Mouse (Mus musculus): ENCODE measurements around the gene Slc24a5. TPM values are rescaled to one million over a fixed set of nuclear protein-coding genes. Genes with fewer than 3 reads are reported as not detected.

The Slc24a5 gene
- polyA plus RNA-seq, 1 experiment from 2014 or later = 8.5 TPM

DNA sequence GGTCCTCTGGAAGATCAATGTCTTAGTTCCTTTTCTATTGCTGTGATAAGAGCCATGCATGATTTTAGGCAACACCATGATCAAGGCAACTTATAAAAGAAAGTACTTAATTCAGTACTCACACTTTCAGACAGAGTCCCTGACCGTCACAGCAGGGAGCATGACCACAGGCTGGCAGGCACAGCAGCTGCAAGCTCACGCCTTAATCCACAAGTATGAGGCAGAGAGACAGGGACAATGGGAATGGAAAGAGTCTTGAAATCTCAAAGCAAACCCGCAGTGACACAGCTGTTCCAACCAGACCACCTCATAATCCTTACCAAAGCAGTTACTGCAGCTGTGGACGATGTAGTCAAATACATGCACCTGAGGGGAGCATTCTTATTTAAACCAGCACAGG is 66.2 kb downstream of the Slc24a5 start:
- no peak for ATAC-seq
- Histone ChIP-seq H3K4me2 (ENCODE audit: low read depth, low read length) (no peak overlapping the region), H3K9ac (replicated peaks) (no peak overlapping the region), H3K4me3 (ENCODE audit: low read depth, low read length) (no peak overlapping the region), H3K9me3 (ENCODE audit: low read length) (no peaks in the 10 kb centered on the region), H3K27me3 (ENCODE audit: insufficient read depth, low read length) (peaks cover 4% of the 10 kb centered on the region; the same call in 1 of the 2 replicates), H3K27ac (ENCODE audit: low read depth) (no peak overlapping the region), H3K36me3 (replicated peaks; ENCODE audit: insufficient read depth, low read length) (no peaks in the 10 kb centered on the region), H3K4me1 (ENCODE audit: insufficient read depth) (peaks cover 10% of the 10 kb centered on the region; the same call in 1 of the 2 replicates)
- TF ChIP-seq EP300 (IDR thresholded peaks at IDR 0.05; ENCODE audit: low read depth) = no peak
- TF ChIP-seq CTCF (IDR thresholded peaks at IDR 0.05; ENCODE audit: low read depth) = no peak
- DNase-seq = no peak
- 39% methylated on average over 4 of the region's 4 CpGs for WGBS (ENCODE audit: insufficient replicate concordance)

DNA sequence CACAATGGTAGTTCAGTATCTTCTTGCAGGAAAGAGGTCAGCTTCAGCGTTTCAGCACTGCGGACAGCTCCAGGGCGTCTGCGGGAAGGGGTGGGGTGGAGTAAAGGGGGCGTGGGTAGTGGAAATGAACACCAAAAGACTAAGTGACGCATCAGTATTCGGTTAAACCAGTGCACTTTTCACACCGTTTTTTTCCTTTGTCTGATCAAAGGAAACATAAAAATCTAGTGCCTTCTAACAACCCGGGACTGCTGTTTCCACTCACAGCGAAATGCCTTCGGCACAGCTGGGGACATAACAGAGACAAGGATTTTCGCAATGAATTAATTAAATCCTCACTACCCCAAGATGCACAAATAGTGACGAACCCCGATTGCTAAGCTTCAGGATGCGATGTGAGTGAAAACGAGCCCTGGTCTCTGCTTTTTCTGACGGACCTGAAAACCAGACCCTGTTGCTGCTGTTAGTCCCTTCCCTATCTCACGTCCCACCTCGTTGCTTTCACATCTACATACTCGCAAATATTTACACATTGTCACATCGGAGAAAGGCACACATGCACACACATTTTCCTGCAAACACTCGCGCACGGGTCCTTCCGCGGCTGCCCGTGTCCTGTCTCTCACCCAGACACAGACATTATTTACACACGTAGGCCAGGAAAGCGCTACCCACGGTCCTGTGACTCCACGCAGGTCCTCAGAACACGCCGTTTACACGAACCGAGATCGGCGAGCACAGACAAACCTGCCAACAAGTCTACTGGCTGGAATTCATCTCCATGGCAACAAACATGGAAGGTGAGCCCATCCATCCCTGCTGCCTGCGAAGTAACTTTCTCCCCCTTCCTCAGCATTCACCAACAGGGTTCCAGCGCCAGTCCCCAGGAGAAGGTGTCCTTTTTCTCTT is 68.2 kb downstream of the Slc24a5 start, which contains the start of gene Ctxn2:
Gene Ctxn2, plus strand, starts transcription at position 790 of the 909 bp plus-strand sequence.
- peak within 1 kb of the TSS; percentile 19; the same call in 1 of the 2 replicates for H3K4me3 ChIP-seq (ENCODE audit: low read depth, low read length)
- no peaks in the 10 kb centered on the region for H3K36me3 ChIP-seq (replicated peaks; ENCODE audit: insufficient read depth, low read length)
- no peak within 1 kb of the TSS for H3K27ac ChIP-seq (ENCODE audit: low read depth)
- H3K9ac ChIP-seq (replicated peaks) = no peak within 1 kb of the TSS
- H3K4me1 ChIP-seq (ENCODE audit: insufficient read depth) = peaks cover 10% of the 10 kb centered on the region; the same call in 1 of the 2 replicates
- peak within 1 kb of the TSS; percentile 59 for H3K4me2 ChIP-seq (ENCODE audit: low read depth, low read length)
- ATAC-seq (0 out of 2 replicates have a peak, but pooled peaks have one; percentile 36), DNase-seq (peak; percentile 82)
- 4% methylated on average over 39 of the region's 39 CpGs for WGBS (ENCODE audit: insufficient replicate concordance)
- H3K27me3 ChIP-seq (ENCODE audit: insufficient read depth, low read length) = peaks cover 4% of the 10 kb centered on the region; the same call in 1 of the 2 replicates
- no peak for TF ChIP-seq EP300 (IDR thresholded peaks at IDR 0.05; ENCODE audit: low read depth)
- no peak for TF ChIP-seq CTCF (IDR thresholded peaks at IDR 0.05; ENCODE audit: low read depth)
- no peaks in the 10 kb centered on the region for H3K9me3 ChIP-seq (ENCODE audit: low read length)

DNA sequence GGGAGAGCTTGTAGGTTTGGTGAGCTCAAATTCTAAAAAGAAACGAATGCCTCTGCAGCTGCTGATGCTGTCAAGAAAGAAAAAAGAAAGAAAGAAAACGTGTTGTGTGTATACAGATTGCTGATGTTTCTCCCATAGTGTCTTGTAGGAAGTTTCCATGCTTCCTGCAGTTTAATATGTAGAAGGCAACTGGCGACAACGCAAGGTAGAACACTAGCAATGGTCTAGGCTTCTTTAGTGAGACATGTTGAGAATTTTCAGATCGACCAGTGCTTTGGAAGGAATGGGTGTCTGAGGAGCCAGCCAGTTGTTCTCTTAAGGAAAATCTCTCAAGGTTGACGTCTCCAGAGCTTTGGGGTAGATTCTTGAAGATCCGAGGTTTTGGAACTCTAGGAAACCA is 68.9 kb downstream of the Slc24a5 start:
- Histone ChIP-seq H3K27me3 (ENCODE audit: insufficient read depth, low read length) (peaks cover 4% of the 10 kb centered on the region; the same call in 1 of the 2 replicates), H3K4me3 (ENCODE audit: low read depth, low read length) (no peak overlapping the region), H3K4me2 (ENCODE audit: low read depth, low read length) (no peak overlapping the region), H3K4me1 (ENCODE audit: insufficient read depth) (peaks cover 10% of the 10 kb centered on the region; the same call in 1 of the 2 replicates), H3K27ac (ENCODE audit: low read depth) (no peak overlapping the region), H3K36me3 (replicated peaks; ENCODE audit: insufficient read depth, low read length) (no peaks in the 10 kb centered on the region), H3K9ac (replicated peaks) (no peak overlapping the region), H3K9me3 (ENCODE audit: low read length) (no peaks in the 10 kb centered on the region)
- no peak for DNase-seq
- TF ChIP-seq CTCF (IDR thresholded peaks at IDR 0.05; ENCODE audit: low read depth) = no peak
- no peak for TF ChIP-seq EP300 (IDR thresholded peaks at IDR 0.05; ENCODE audit: low read depth)
- 25% methylated on average over 7 of the region's 7 CpGs for WGBS (ENCODE audit: insufficient replicate concordance)
- ATAC-seq = no peak

Other genes with a start within 250 kb of the Slc24a5 start
- 10.1 and 10.5 TPM in 2 replicates for gene Myef2, start 55.5 kb downstream of the Slc24a5 start, polyA plus RNA-seq (2015; fragmentation: Nextera tagmentation; extraction: Ambion mirVana)
- not detected in 2 replicates for gene Ctxn2, start 68.6 kb downstream of the Slc24a5 start, polyA plus RNA-seq (2015; fragmentation: Nextera tagmentation; extraction: Ambion mirVana)
- gene Slc12a1, start 84.4 kb downstream of the Slc24a5 start, polyA plus RNA-seq (2015; fragmentation: Nextera tagmentation; extraction: Ambion mirVana) = not detected in 2 replicates
- gene Dut, start 179.1 kb downstream of the Slc24a5 start, polyA plus RNA-seq (2015; fragmentation: Nextera tagmentation; extraction: Ambion mirVana) = 60.2 and 66.0 TPM in 2 replicates